Mouse (Mus musculus): ENCODE measurements at regions not wholly inside any gene's neighbourhood (a gene's known extent, or its start where the extent isn't known, plus 50 kb on each side); places are given as distances from the start of the nearest gene placed in this dataset.
"Not testable (repeated sequence)": the region's sequence is repeated elsewhere in the genome, so short reads cannot be mapped to it uniquely, and the experiment has no call there.

GRCm38 (mm10) chr3:54540540-54541080, 152.0 kb upstream of the Supt20 start:
- DNase-seq (ENCODE audit: low spot score in 2 of 2): no peak

GRCm38 (mm10) chr3:54541389-54541788, 151.2 kb upstream of the Supt20 start:
- DNase-seq (ENCODE audit: low spot score in 2 of 2): no peak

GRCm38 (mm10) chr3:54545393-54545792, 147.2 kb upstream of the Supt20 start:
- no peak for DNase-seq (ENCODE audit: low spot score in 2 of 2)

- peak; percentile 19 to 26 for DNase-seq (ENCODE audit: low spot score in 2 of 2)
These were observed 140.7 kb upstream of the Supt20 start for GRCm38 (mm10) chr3:54551908-54552307.

DNA sequence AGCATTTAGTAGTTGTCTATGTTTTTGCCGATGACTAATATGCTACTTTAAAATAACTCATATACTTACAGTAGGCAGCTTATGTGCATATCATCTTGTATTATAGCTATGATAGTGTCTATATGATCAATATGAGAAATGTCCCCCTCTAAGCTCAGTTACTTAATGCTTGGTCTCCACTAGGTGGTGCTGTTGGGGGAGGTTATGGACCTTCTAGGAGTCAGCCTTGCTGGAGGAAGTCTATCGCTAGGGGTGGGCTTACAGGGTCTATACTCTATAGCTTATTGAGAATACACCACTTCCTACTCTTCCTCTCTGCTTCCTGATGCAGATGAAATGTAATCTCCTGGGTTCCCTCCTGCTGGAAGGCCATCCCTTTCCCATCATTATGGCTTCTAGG, 136.7 kb upstream of the Supt20 start:
- no peak for DNase-seq (ENCODE audit: low spot score in 2 of 2)

GRCm38 (mm10) chr3:54559053-54559452, 133.6 kb upstream of the Supt20 start:
- DNase-seq (ENCODE audit: low spot score in 2 of 2): no peak

GRCm38 (mm10) chr3:54559527-54559926, 133.1 kb upstream of the Supt20 start:
- DNase-seq (ENCODE audit: low spot score in 2 of 2): no peak

DNA sequence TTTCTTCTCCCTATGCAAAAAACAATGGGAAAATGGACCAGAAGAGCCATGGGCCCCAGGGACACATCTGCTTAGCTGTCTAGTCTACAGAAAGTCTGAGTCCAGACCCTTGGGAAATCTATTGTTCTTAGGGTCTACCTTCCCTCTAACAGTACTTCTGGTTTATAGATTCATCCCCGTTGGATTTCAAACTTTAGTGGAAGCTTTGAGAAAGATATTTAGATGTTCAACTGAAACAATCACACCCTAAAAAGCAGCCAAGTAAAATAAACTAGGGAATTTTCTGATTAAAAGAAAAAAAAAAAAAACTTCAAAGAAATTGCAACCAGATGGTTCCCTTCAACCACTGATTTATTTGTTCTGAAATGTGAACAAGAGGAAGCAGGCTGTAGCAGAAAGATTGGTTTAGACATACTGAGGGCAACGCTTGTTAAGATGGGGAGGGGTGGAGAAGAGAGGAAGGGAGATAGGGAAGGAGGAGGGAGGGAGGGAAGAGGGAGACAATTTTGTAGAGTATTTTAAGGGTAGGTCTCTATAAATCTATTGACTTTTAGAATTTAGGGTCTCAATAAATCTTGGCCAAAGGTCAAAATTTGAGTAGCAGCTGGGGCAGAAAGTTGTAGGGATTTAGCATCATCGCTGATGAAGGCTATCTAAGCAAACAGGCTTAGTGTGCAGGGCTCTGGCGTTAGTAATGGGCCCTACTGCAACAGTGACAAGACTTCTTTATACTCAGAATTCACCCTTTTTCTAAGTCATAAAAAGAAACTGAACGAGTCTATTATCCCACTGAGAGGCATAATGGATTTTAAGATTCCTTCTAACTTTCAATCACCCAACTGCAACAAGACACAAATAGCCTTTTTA, 132.3 kb upstream of the Supt20 start:
- no peak for DNase-seq (ENCODE audit: low spot score in 2 of 2)

DNA sequence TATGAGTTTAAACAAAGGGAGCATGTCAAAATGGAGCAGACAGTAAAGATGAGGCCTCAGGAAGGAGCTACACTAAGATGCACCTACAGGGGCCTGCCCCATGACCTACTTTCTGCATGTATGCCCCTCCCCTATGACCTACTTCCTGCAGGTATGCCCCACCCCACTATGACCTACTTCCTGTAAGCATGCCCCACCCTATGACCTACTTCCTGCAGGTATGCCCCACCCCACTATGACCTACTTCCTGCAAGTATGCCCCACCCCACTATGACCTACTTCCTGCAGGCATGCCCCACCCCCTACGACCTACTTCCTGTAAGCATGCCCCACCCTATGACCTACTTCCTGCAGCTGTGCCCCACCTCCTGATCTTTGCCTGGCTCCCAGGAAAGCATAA, 125.3 kb upstream of the Supt20 start:
- DNase-seq (ENCODE audit: low spot score in 2 of 2): no peak

GRCm38 (mm10) chr3:54568096-54568495, 124.5 kb upstream of the Supt20 start:
- DNase-seq (ENCODE audit: low spot score in 2 of 2): no peak

- no peak for DNase-seq (ENCODE audit: low spot score in 2 of 2)
These were observed 122.1 kb upstream of the Supt20 start for GRCm38 (mm10) chr3:54570501-54570900.

GRCm38 (mm10) chr3:54577851-54578250, 114.8 kb upstream of the Supt20 start:
- no peak for DNase-seq (ENCODE audit: low spot score in 2 of 2)

GRCm38 (mm10) chr3:54579425-54579824, 113.2 kb upstream of the Supt20 start:
- no peak for DNase-seq (ENCODE audit: low spot score in 2 of 2)

- no peak for DNase-seq (ENCODE audit: low spot score in 2 of 2)
These were observed 112.3 kb upstream of the Supt20 start for GRCm38 (mm10) chr3:54580339-54580738.

DNA sequence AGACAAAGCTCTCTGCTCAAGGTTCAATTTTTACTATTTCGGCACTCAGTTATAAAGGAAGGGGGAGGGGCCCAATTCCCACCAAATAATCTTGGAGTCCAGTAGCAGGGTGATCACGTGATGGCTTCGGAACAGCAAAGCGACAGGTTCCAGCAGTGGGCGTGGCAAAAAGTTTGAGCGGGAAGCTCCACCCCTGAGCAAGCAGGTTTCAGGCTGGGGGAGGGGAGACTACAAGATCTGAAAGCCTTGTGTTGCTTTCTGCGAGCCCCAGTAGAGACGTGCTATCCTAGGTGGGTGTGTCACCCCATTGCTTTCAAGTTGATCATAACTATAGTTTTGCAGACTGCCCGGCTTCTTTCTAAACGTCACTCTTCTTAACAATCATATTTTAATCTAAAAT, 106.8 kb upstream of the Supt20 start:
- not testable (repeated sequence) for DNase-seq (ENCODE audit: low spot score in 2 of 2)

GRCm38 (mm10) chr3:54587127-54587995, 105.2 kb upstream of the Supt20 start:
- DNase-seq (ENCODE audit: low spot score in 2 of 2): no peak

GRCm38 (mm10) chr3:54588198-54588597, 104.4 kb upstream of the Supt20 start:
- DNase-seq (ENCODE audit: low spot score in 2 of 2): no peak

DNA sequence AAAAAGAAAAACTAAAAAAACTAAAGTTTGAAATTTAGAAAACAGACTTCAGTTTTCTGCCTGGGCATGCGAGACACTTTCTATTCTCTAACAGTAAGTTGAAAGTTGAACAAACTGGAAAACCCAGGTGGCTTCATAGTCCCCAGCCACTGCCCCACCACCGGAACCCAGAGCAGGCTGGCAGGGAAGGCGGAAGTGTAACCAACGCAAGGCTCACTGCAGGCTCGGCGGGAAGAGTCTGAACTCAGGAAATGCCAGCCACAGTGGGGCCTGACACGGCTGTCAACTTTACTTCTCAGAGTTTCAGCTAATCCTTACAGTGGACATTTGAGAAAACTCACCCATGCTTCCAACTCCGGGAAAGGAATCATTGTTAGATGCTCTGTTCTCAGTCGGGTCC, 102.6 kb upstream of the Supt20 start:
- no peak for DNase-seq (ENCODE audit: low spot score in 2 of 2)

DNA sequence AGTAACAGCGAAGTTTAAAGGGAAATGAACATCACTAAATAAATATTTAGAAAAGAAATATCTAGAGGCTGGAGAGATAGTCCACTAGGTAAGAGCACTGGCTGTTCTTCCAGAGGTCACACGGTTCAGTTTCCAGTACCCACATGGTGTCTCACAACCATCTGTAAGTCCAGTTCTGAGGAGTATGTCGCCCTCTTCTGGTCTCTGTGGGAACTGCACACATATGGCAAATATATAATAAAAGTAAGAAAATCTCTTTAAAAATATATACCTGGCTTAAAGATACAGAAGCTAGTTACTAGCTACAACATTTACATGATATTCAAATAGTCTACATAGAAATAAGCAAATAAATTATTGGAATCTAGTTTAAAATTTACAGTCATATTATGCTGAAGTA, 101.4 kb upstream of the Supt20 start:
- no peak for DNase-seq (ENCODE audit: low spot score in 2 of 2)

- DNase-seq (ENCODE audit: low spot score in 2 of 2): no peak
These were observed 100.5 kb upstream of the Supt20 start for GRCm38 (mm10) chr3:54592064-54592463.

- DNase-seq (ENCODE audit: low spot score in 2 of 2): no peak
These were observed 99.8 kb upstream of the Supt20 start for GRCm38 (mm10) chr3:54592655-54593428.

Data from layer of hippocampus, postnatal 10 days (tissue).